Mouse (Mus musculus): Measurements from ENCODE around the gene Maml2. TPM values are rescaled to one million over a fixed set of nuclear protein-coding genes. Genes with fewer than 3 reads are reported as not detected.
A peak's percentile ranks its signal among the peaks of the same experiment; 100 is the strongest.

Maml2 gene
- polyA plus RNA-seq, 1 experiment from 2014 or later: 10.7 TPM

- no peak for ATAC-seq (ENCODE audit: low FRiP score, low TSS enrichment)
- 83% methylated on average over 8 of the region's 8 CpGs for WGBS
Observed at GRCm38 (mm10) chr9:13603533-13604143, 305.9 kb downstream of the Maml2 start.

GRCm38 (mm10) chr9:13607609-13608185, 309.9 kb downstream of the Maml2 start:
- Histone ChIP-seq H3K9ac (ENCODE audit: low read depth, low read length) (no peak overlapping the region), H3K36me3 (ENCODE audit: control insufficient read depth, insufficient read depth, low read length) (no peaks in the 10 kb centered on the region), H3K4me2 (replicated peaks; ENCODE audit: low read depth, low read length) (no peak overlapping the region), H3K4me1 (ENCODE audit: control insufficient read depth, insufficient read depth, low read length) (no peaks in the 10 kb centered on the region), H3K27ac (ENCODE audit: low read depth, low read length) (no peak overlapping the region), H3K9me3 (ENCODE audit: control insufficient read depth, low read length) (no peaks in the 10 kb centered on the region), H3K4me3 (ENCODE audit: low read length) (no peak overlapping the region), H3K27me3 (ENCODE audit: control insufficient read depth, insufficient read depth, low read length) (no peaks in the 10 kb centered on the region)
- 71% methylated on average over 8 of the region's 8 CpGs for WGBS
- no peak for ATAC-seq (ENCODE audit: low FRiP score, low TSS enrichment)

More at GRCm38 (mm10) chr9:13603533-13604143, 305.9 kb downstream of the Maml2 start:
- H3K27me3 ChIP-seq (ENCODE audit: control insufficient read depth, insufficient read depth, low read length): no peaks in the 10 kb centered on the region
- H3K9me3 ChIP-seq (ENCODE audit: control insufficient read depth, low read length): no peaks in the 10 kb centered on the region
- H3K4me3 ChIP-seq (ENCODE audit: low read length): no peak overlapping the region
- H3K27ac ChIP-seq (ENCODE audit: low read depth, low read length): no peak overlapping the region
- no peak overlapping the region for H3K9ac ChIP-seq (ENCODE audit: low read depth, low read length)
- no peak overlapping the region for H3K4me2 ChIP-seq (replicated peaks; ENCODE audit: low read depth, low read length)
- H3K4me1 ChIP-seq (ENCODE audit: control insufficient read depth, insufficient read depth, low read length): no peaks in the 10 kb centered on the region
- no peaks in the 10 kb centered on the region for H3K36me3 ChIP-seq (ENCODE audit: control insufficient read depth, insufficient read depth, low read length)

- Histone ChIP-seq H3K4me1 (ENCODE audit: control insufficient read depth, insufficient read depth, low read length) (0 out of 2 replicates have a peak, but pooled peaks cover 5% of the 10 kb centered on the region), H3K4me2 (replicated peaks; ENCODE audit: low read depth, low read length) (no peak overlapping the region), H3K36me3 (ENCODE audit: control insufficient read depth, insufficient read depth, low read length) (no peaks in the 10 kb centered on the region), H3K9ac (ENCODE audit: low read depth, low read length) (no peak overlapping the region), H3K27ac (ENCODE audit: low read depth, low read length) (no peak overlapping the region), H3K4me3 (ENCODE audit: low read length) (no peak overlapping the region), H3K27me3 (ENCODE audit: control insufficient read depth, insufficient read depth, low read length) (no peaks in the 10 kb centered on the region), H3K9me3 (ENCODE audit: control insufficient read depth, low read length) (no peaks in the 10 kb centered on the region)
- WGBS: 72% methylated on average over 3 of the region's 3 CpGs
- no peak for ATAC-seq (ENCODE audit: low FRiP score, low TSS enrichment)
Observed at GRCm38 (mm10) chr9:13608532-13609071, 310.8 kb downstream of the Maml2 start.

- Histone ChIP-seq H3K4me2 (replicated peaks; ENCODE audit: low read depth, low read length) (no peak overlapping the region), H3K4me3 (ENCODE audit: low read length) (no peak overlapping the region), H3K27ac (ENCODE audit: low read depth, low read length) (no peak overlapping the region), H3K27me3 (ENCODE audit: control insufficient read depth, insufficient read depth, low read length) (no peaks in the 10 kb centered on the region), H3K36me3 (ENCODE audit: control insufficient read depth, insufficient read depth, low read length) (no peaks in the 10 kb centered on the region), H3K4me1 (ENCODE audit: control insufficient read depth, insufficient read depth, low read length) (peaks cover 12% of the 10 kb centered on the region; the same call in 1 of the 2 replicates), H3K9me3 (ENCODE audit: control insufficient read depth, low read length) (no peaks in the 10 kb centered on the region), H3K9ac (ENCODE audit: low read depth, low read length) (no peak overlapping the region)
- ATAC-seq (ENCODE audit: low FRiP score, low TSS enrichment): peak; percentile 66; the same call in 1 of the 2 replicates
- 54% methylated on average over 3 of the region's 3 CpGs for WGBS
Observed at GRCm38 (mm10) chr9:13611561-13611960, 313.8 kb downstream of the Maml2 start.

GRCm38 (mm10) chr9:13612371-13612770, 314.6 kb downstream of the Maml2 start:
- WGBS: 86% methylated on average over 8 of the region's 8 CpGs
- Histone ChIP-seq H3K4me3 (ENCODE audit: low read length) (no peak overlapping the region), H3K9me3 (ENCODE audit: control insufficient read depth, low read length) (no peaks in the 10 kb centered on the region), H3K4me2 (replicated peaks; ENCODE audit: low read depth, low read length) (no peak overlapping the region), H3K36me3 (ENCODE audit: control insufficient read depth, insufficient read depth, low read length) (no peaks in the 10 kb centered on the region), H3K9ac (ENCODE audit: low read depth, low read length) (no peak overlapping the region), H3K4me1 (ENCODE audit: control insufficient read depth, insufficient read depth, low read length) (peaks cover 12% of the 10 kb centered on the region; the same call in 1 of the 2 replicates), H3K27me3 (ENCODE audit: control insufficient read depth, insufficient read depth, low read length) (no peaks in the 10 kb centered on the region), H3K27ac (ENCODE audit: low read depth, low read length) (no peak overlapping the region)
- no peak for ATAC-seq (ENCODE audit: low FRiP score, low TSS enrichment)

- Histone ChIP-seq H3K27ac (ENCODE audit: low read depth, low read length) (peak overlapping the region; percentile 34), H3K4me2 (replicated peaks; ENCODE audit: low read depth, low read length) (no peak overlapping the region)
- 48% methylated on average over 8 of the region's 8 CpGs for WGBS
Observed at GRCm38 (mm10) chr9:13613325-13614268, 315.8 kb downstream of the Maml2 start.

GRCm38 (mm10) chr9:13616383-13617009, 318.7 kb downstream of the Maml2 start:
- no peaks in the 10 kb centered on the region for H3K36me3 ChIP-seq (ENCODE audit: control insufficient read depth, insufficient read depth, low read length)
- peak overlapping the region; percentile 64 for H3K27ac ChIP-seq (ENCODE audit: low read depth, low read length)
- no peak overlapping the region for H3K9ac ChIP-seq (ENCODE audit: low read depth, low read length)
- WGBS: 31% methylated on average over 5 of the region's 5 CpGs
- peaks cover 12% of the 10 kb centered on the region; the same call in 1 of the 2 replicates for H3K4me1 ChIP-seq (ENCODE audit: control insufficient read depth, insufficient read depth, low read length)
- no peaks in the 10 kb centered on the region for H3K27me3 ChIP-seq (ENCODE audit: control insufficient read depth, insufficient read depth, low read length)
- no peaks in the 10 kb centered on the region for H3K9me3 ChIP-seq (ENCODE audit: control insufficient read depth, low read length)
- no peak overlapping the region for H3K4me3 ChIP-seq (ENCODE audit: low read length)
- H3K4me2 ChIP-seq (replicated peaks; ENCODE audit: low read depth, low read length): no peak overlapping the region
- peak; percentile 36; the same call in 1 of the 2 replicates for ATAC-seq (ENCODE audit: low FRiP score, low TSS enrichment)

More at GRCm38 (mm10) chr9:13613325-13614268, 315.8 kb downstream of the Maml2 start:
- H3K4me1 ChIP-seq (ENCODE audit: control insufficient read depth, insufficient read depth, low read length): peaks cover 12% of the 10 kb centered on the region; the same call in 1 of the 2 replicates
- ATAC-seq (ENCODE audit: low FRiP score, low TSS enrichment): 0 out of 2 replicates have a peak, but pooled peaks have one; percentile 41
- no peak overlapping the region for H3K4me3 ChIP-seq (ENCODE audit: low read length)
- no peaks in the 10 kb centered on the region for H3K9me3 ChIP-seq (ENCODE audit: control insufficient read depth, low read length)
- H3K36me3 ChIP-seq (ENCODE audit: control insufficient read depth, insufficient read depth, low read length): no peaks in the 10 kb centered on the region
- H3K27me3 ChIP-seq (ENCODE audit: control insufficient read depth, insufficient read depth, low read length): no peaks in the 10 kb centered on the region
- H3K9ac ChIP-seq (ENCODE audit: low read depth, low read length): no peak overlapping the region

- ATAC-seq (ENCODE audit: low FRiP score, low TSS enrichment): no peak
- Histone ChIP-seq H3K27me3 (ENCODE audit: control insufficient read depth, insufficient read depth, low read length) (no peaks in the 10 kb centered on the region), H3K4me2 (replicated peaks; ENCODE audit: low read depth, low read length) (no peak overlapping the region), H3K4me3 (ENCODE audit: low read length) (no peak overlapping the region), H3K27ac (ENCODE audit: low read depth, low read length) (no peak overlapping the region), H3K9me3 (ENCODE audit: control insufficient read depth, low read length) (no peaks in the 10 kb centered on the region), H3K9ac (ENCODE audit: low read depth, low read length) (no peak overlapping the region), H3K4me1 (ENCODE audit: control insufficient read depth, insufficient read depth, low read length) (peaks cover 5% of the 10 kb centered on the region; the same call in 1 of the 2 replicates), H3K36me3 (ENCODE audit: control insufficient read depth, insufficient read depth, low read length) (no peaks in the 10 kb centered on the region)
- WGBS: 88% methylated on average over 6 of the region's 6 CpGs
Observed at GRCm38 (mm10) chr9:13620794-13621193, 323.0 kb downstream of the Maml2 start.
